In the genomic region with DNA sequence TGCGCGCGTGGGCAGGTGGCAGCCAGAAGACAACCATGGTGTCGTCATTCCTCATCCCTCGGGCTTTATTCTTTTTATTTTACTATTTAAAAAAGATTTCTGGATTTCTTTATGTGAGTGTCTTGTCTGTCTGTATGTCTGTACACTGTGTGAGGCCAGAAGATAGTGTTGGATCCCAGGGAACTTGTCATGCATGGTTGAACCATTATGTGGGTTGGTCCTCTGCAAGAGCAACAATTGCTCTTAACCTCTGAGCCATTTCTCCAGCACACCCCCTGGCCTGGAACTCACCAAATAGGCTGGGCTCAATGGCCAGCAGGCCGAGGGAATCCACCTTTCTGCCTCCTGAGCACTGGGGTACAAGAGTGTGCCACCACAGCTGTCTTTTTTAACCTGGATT, we compare ENCODE assay signal across 8 mouse cellular contexts. TPM values are rescaled to one million over a fixed set of nuclear protein-coding genes. Genes with fewer than 3 reads are reported as not detected.
DNase-seq lines count a peak whose midpoint lies in the region; ATAC-seq and TF ChIP-seq lines count a peak whose summit lies in the region.
"Had no signal": no experiment of that assay in that cellular context is flagged by ENCODE, and none has a peak within 500 bp of the region (broad histone marks: within the 10 kb centered on the region; RNA-seq: fewer than 3 reads in every experiment).

No protein-coding gene starts in this region.

- H3K9ac ChIP-seq in intestine, embryonic 15.5 days = no peak overlapping the region
- no peak overlapping the region for H3K9ac ChIP-seq in liver, embryonic 16.5 days (ENCODE audit: low read depth, low read length)

- H3K9me3 ChIP-seq in G1E (replicated peaks) = no peaks in the 10 kb centered on the region
- H3K9me3 ChIP-seq in intestine, embryonic 15.5 days = no peaks in the 10 kb centered on the region
- no peaks in the 10 kb centered on the region for H3K9me3 ChIP-seq in liver, embryonic 16.5 days (replicated peaks; ENCODE audit: control insufficient read depth, low read length)

- DNase-seq in G1E (ENCODE audit: low spot score) = no peak
- no peak for DNase-seq in frontal cortex, postnatal 36 days (ENCODE audit: low spot score in 2 of 2)
- DNase-seq in left cerebral cortex, adult 8-10 months (ENCODE audit: low spot score in 2 of 2) = no peak
- DNase-seq: lung, adult 2 months had no signal

- peak overlapping the region; percentile 39; the same call in 1 of the 2 replicates for H3K4me3 ChIP-seq in G1E (ENCODE audit: low read depth, low read length)
- H3K4me3 ChIP-seq in cortical plate, adult 2 months (ENCODE audit: insufficient read depth, low read length) = peak overlapping the region; percentile 74
- H3K4me3 ChIP-seq in intestine, embryonic 15.5 days (replicated peaks) = peak overlapping the region; percentile 92
- peak overlapping the region; percentile 86; the same call in 1 of the 2 replicates for H3K4me3 ChIP-seq in liver, embryonic 16.5 days (ENCODE audit: low read depth, low read length)

- no peaks in the 10 kb centered on the region for H3K27me3 ChIP-seq in G1E (ENCODE audit: insufficient read depth, low read length)
- no peaks in the 10 kb centered on the region for H3K27me3 ChIP-seq in intestine, embryonic 15.5 days (replicated peaks)
- no peaks in the 10 kb centered on the region for H3K27me3 ChIP-seq in liver, embryonic 16.5 days (ENCODE audit: control insufficient read depth, insufficient read depth, low read depth, low read length)

- TF ChIP-seq CTCF in G1E (IDR thresholded peaks at IDR 0.05; ENCODE audit: low read depth, low read length) = no peak
- no peak for TF ChIP-seq CTCF in cortical plate, adult 2 months (IDR thresholded peaks at IDR 0.05; ENCODE audit: extremely low read depth, insufficient read depth, low read length)

- WGBS in intestine, embryonic 15.5 days = 81% methylated on average over 6 of the region's 6 CpGs
- 72% methylated on average over 6 of the region's 6 CpGs for WGBS in liver, embryonic 16.5 days (ENCODE audit: insufficient replicate concordance)

- 0 out of 2 replicates have a peak overlapping the region, but pooled peaks have one; percentile 52 for H3K27ac ChIP-seq in cortical plate, adult 2 months (ENCODE audit: insufficient read depth, low read length)
- no peak overlapping the region for H3K27ac ChIP-seq in intestine, embryonic 15.5 days
- no peak overlapping the region for H3K27ac ChIP-seq in liver, embryonic 16.5 days (ENCODE audit: low read length)

- TF ChIP-seq POLR2A in cortical plate, adult 2 months (IDR thresholded peaks at IDR 0.05; ENCODE audit: extremely low read depth, insufficient read depth, low read length) = no peak

- peaks cover 36% of the 10 kb centered on the region for H3K4me1 ChIP-seq in G1E (ENCODE audit: insufficient read depth, low read depth, low read length)
- peaks cover 11% of the 10 kb centered on the region for H3K4me1 ChIP-seq in cortical plate, adult 2 months (ENCODE audit: control insufficient read depth, insufficient read depth, low read length)
- peaks cover 34% of the 10 kb centered on the region for H3K4me1 ChIP-seq in intestine, embryonic 15.5 days (replicated peaks)
- H3K4me1 ChIP-seq in liver, embryonic 16.5 days (ENCODE audit: control insufficient read depth, low read depth, low read length) = peaks cover 27% of the 10 kb centered on the region

- peak; percentile 15; the same call in 1 of the 2 replicates for ATAC-seq in G1E (ENCODE audit: extremely low read depth, insufficient number of reproducible peaks, low FRiP score, poor library complexity, severe bottlenecking)
- ATAC-seq in intestine, embryonic 15.5 days = no peak
- ATAC-seq in liver, embryonic 16.5 days (ENCODE audit: low read depth) = no peak
- no peak for ATAC-seq in megakaryocyte-erythroid progenitor cell, adult 5-6 weeks (replicated peaks; ENCODE audit: low FRiP score, low TSS enrichment, poor library complexity, severe bottlenecking)

- peak overlapping the region; percentile 94 for H3K4me2 ChIP-seq in intestine, embryonic 15.5 days (replicated peaks)
- H3K4me2 ChIP-seq in liver, embryonic 16.5 days (ENCODE audit: low read depth, low read length) = peak overlapping the region; percentile 72

- peaks cover 36% of the 10 kb centered on the region for H3K36me3 ChIP-seq in G1E (replicated peaks)
- no peaks in the 10 kb centered on the region for H3K36me3 ChIP-seq in intestine, embryonic 15.5 days
- H3K36me3 ChIP-seq in liver, embryonic 16.5 days (ENCODE audit: control insufficient read depth, insufficient read depth) = no peaks in the 10 kb centered on the region

RNA-seq across cellular contexts. Expression of a gene that starts 1.5 kb away (rescaled TPM):
- total RNA-seq in G1E (2014; fragmentation: Nextera tagmentation) = 71.8 and 75.1 TPM in 2 replicates
- total RNA-seq in G1E (2017) = 78.9 and 90.9 TPM in 2 replicates
- 10.3 and 11.1 TPM in 2 replicates for polyA plus RNA-seq in G1E (2012)
- 60.2 and 67.1 TPM in 2 replicates for polyA plus RNA-seq in cortical plate, adult 2 months (2012; rRNA removed)
- 59.5 and 61.6 TPM in 2 replicates for polyA plus RNA-seq in intestine, embryonic 15.5 days (2015; fragmentation: Nextera tagmentation; extraction: Ambion mirVana)
- 13.3 and 13.7 TPM in 2 replicates for polyA plus RNA-seq in liver, embryonic 16.5 days (2015; fragmentation: Nextera tagmentation; extraction: Ambion mirVana)
- total RNA-seq in megakaryocyte-erythroid progenitor cell, adult 5-6 weeks (2014; fragmentation: Nextera tagmentation) = 48.5 and 49.5 TPM in 2 replicates
- 74.2 and 87.3 TPM in 2 replicates for total RNA-seq in megakaryocyte-erythroid progenitor cell, adult 5-6 weeks (2017)
- total RNA-seq in left cerebral cortex, adult 8-10 months (2022) = 100 to 1,000 TPM in 2 of 4 experiments, 10 to 100 TPM in 2; 97.1 to 109 (median 99.4) TPM

RNA-seq across cellular contexts. Expression of a gene that starts 29.5 kb away (rescaled TPM):
- total RNA-seq in G1E (2014; fragmentation: Nextera tagmentation) (not detected in 2 replicates), G1E (2017) (0.05 TPM in 1 of 2 replicates, not detected in the other)
- not detected in 2 replicates for polyA plus RNA-seq in G1E (2012)
- 0.04 and 0.17 TPM in 2 replicates for polyA plus RNA-seq in cortical plate, adult 2 months (2012; rRNA removed)
- 0.13 and 0.18 TPM in 2 replicates for polyA plus RNA-seq in intestine, embryonic 15.5 days (2015; fragmentation: Nextera tagmentation; extraction: Ambion mirVana)
- polyA plus RNA-seq in liver, embryonic 16.5 days (2015; fragmentation: Nextera tagmentation; extraction: Ambion mirVana) = 0.06 TPM in 1 of 2 replicates, not detected in the other
- not detected in 2 replicates for total RNA-seq in megakaryocyte-erythroid progenitor cell, adult 5-6 weeks (2014; fragmentation: Nextera tagmentation)
- 1.2 TPM in 1 of 2 replicates, not detected in the other for total RNA-seq in megakaryocyte-erythroid progenitor cell, adult 5-6 weeks (2017)
- total RNA-seq in left cerebral cortex, adult 8-10 months (2022) = 1 to 10 TPM in 1 of 4 experiments, under 1 TPM in 3; 0.18 to 1.0 (median 0.32) TPM

Comparison
In these comparisons a context has a peak if more than half of its experiments do, and no peak if none do; other contexts are left out.
1. H3K4me3 ChIP-seq: peak in every context shown above with its lines; median percentile 92 in intestine, embryonic 15.5 days; 86 in liver, embryonic 16.5 days; 74 in cortical plate, adult 2 months; 39 in G1E.